8 mouse cellular contexts compared by ENCODE assay signal in genomic region chr6:48626984-48627383, GRCm38 (mm10). TPM values are rescaled to one million over a fixed set of nuclear protein-coding genes. Genes with fewer than 3 reads are reported as not detected.
A peak's percentile ranks its signal among the peaks of the same experiment; 100 is the strongest.
DNase-seq lines count a peak whose midpoint lies in the region; ATAC-seq and TF ChIP-seq lines count a peak whose summit lies in the region.

No protein-coding gene starts in this region.

- intact Hi-C loops in heart, postnatal 25 days (cut with DNase I) = no loop called here

- peaks cover 9% of the 10 kb centered on the region for H3K27me3 ChIP-seq in forebrain, embryonic 16.5 days (replicated peaks; ENCODE audit: control insufficient read depth, insufficient read depth, low read length)
- H3K27me3 ChIP-seq in liver, embryonic 16.5 days (ENCODE audit: control insufficient read depth, insufficient read depth, low read depth, low read length) = peaks cover 33% of the 10 kb centered on the region

- H3K4me2 ChIP-seq in forebrain, embryonic 16.5 days (ENCODE audit: low read length) = peak overlapping the region; percentile 83
- peak overlapping the region; percentile 69 for H3K4me2 ChIP-seq in liver, embryonic 16.5 days (ENCODE audit: low read depth, low read length)

- H3K4me3 ChIP-seq in ES-E14 (ENCODE audit: insufficient read depth in 1 of 2, low read depth in 1 of 2, low read length in 2 of 2, poor library complexity in 1 of 2, severe bottlenecking in 1 of 2) = peak overlapping the region; percentile 42 to 47
- H3K4me3 ChIP-seq in forebrain, embryonic 16.5 days (replicated peaks; ENCODE audit: low read length) = peak overlapping the region; percentile 57
- H3K4me3 ChIP-seq in liver, embryonic 16.5 days (ENCODE audit: low read depth, low read length) = peak overlapping the region; percentile 47

- no peaks in the 10 kb centered on the region for H3K9me3 ChIP-seq in ES-E14 (ENCODE audit: control insufficient read depth, insufficient read depth, low read depth, low read length)
- H3K9me3 ChIP-seq in forebrain, embryonic 16.5 days (ENCODE audit: control insufficient read depth, low read length) = no peaks in the 10 kb centered on the region
- no peaks in the 10 kb centered on the region for H3K9me3 ChIP-seq in liver, embryonic 16.5 days (replicated peaks; ENCODE audit: control insufficient read depth, low read length)

- peaks cover 0 to 5% of the 10 kb centered on the region in 2 experiments; a peak in 1 of 4 replicates for H3K4me1 ChIP-seq in ES-E14 (ENCODE audit: control insufficient read depth in 2 of 2, insufficient read depth in 2 of 2, low read length in 2 of 2, poor library complexity in 1 of 2)
- peaks cover 22% of the 10 kb centered on the region for H3K4me1 ChIP-seq in forebrain, embryonic 16.5 days (replicated peaks; ENCODE audit: control insufficient read depth, insufficient read depth, low read length)
- no peaks in the 10 kb centered on the region for H3K4me1 ChIP-seq in liver, embryonic 16.5 days (ENCODE audit: control insufficient read depth, low read depth, low read length)

- DNase-seq in ES-E14 (ENCODE audit: low read depth, low spot score) = no peak
- peak; percentile 21 for DNase-seq in heart, postnatal 25 days (ENCODE audit: low spot score)
- peak; percentile 71 to 80 for DNase-seq in kidney, postnatal 4 days
- DNase-seq in ovary, postnatal 36 days (ENCODE audit: low spot score) = peak; percentile 54
- no peak for DNase-seq in spleen, postnatal 14 days (ENCODE audit: low spot score in 2 of 2)

- under 1% methylated on average over 32 of the region's 32 CpGs for WGBS in forebrain, embryonic 16.5 days
- 1% methylated on average over 32 of the region's 32 CpGs for WGBS in liver, embryonic 16.5 days (ENCODE audit: insufficient replicate concordance)

- H3K27ac ChIP-seq in ES-E14 (ENCODE audit: insufficient read depth, low read depth, low read length, poor library complexity, severe bottlenecking) = no peak overlapping the region
- H3K27ac ChIP-seq in forebrain, embryonic 16.5 days (ENCODE audit: low read length) = no peak overlapping the region
- no peak overlapping the region for H3K27ac ChIP-seq in liver, embryonic 16.5 days (ENCODE audit: low read length)

- peak; percentile 61 for ATAC-seq in cerebellum, adult (ENCODE audit: insufficient number of reproducible peaks, low FRiP score, low TSS enrichment)
- peak; percentile 57 for ATAC-seq in forebrain, embryonic 16.5 days
- no peak for ATAC-seq in liver, embryonic 16.5 days (ENCODE audit: low read depth)

- H3K9ac ChIP-seq in ES-E14 (ENCODE audit: insufficient read depth, low read depth, low read length, poor library complexity, severe bottlenecking) = no peak overlapping the region
- H3K9ac ChIP-seq in forebrain, embryonic 16.5 days (replicated peaks; ENCODE audit: low read depth, low read length) = peak overlapping the region; percentile 61
- peak overlapping the region; percentile 39; the same call in 1 of the 2 replicates for H3K9ac ChIP-seq in liver, embryonic 16.5 days (ENCODE audit: low read depth, low read length)

- in situ Hi-C loops in ES-E14 (cut with MboI; ENCODE audit: low sequenced_read_pairs in 2 of 2, unreplicated experiment in 2 of 2) = no loop called here

- no peaks in the 10 kb centered on the region for H3K36me3 ChIP-seq in ES-E14 (ENCODE audit: control insufficient read depth, insufficient read depth, low read length, poor library complexity, severe bottlenecking)
- no peaks in the 10 kb centered on the region for H3K36me3 ChIP-seq in forebrain, embryonic 16.5 days (ENCODE audit: control insufficient read depth, insufficient read depth)
- H3K36me3 ChIP-seq in liver, embryonic 16.5 days (ENCODE audit: control insufficient read depth, insufficient read depth) = no peaks in the 10 kb centered on the region

TF ChIP-seq in ES-E14, 5 proteins besides CTCF, POLR2A, EP300 and RAD21:
- TF ChIP-seq HCFC1 (IDR thresholded peaks at IDR 0.05; ENCODE audit: borderline replicate concordance, insufficient read depth, low read length) (no peak), ZNF384 (IDR thresholded peaks at IDR 0.05; ENCODE audit: low read depth, low read length) (no peak), CHD2 (IDR thresholded peaks at IDR 0.05; ENCODE audit: low read depth, low read length) (no peak), MAFK (IDR thresholded peaks at IDR 0.05; ENCODE audit: insufficient read depth, low read depth, low read length) (no peak), ZC3H11A (IDR thresholded peaks at IDR 0.05; ENCODE audit: borderline replicate concordance, low read depth, low read length) (no peak)

RNA-seq across cellular contexts. Expression of gene AI854703, which starts 0.4 kb away (rescaled TPM):
- total RNA-seq in ES-E14 (2012; rRNA removed) = 0.67 and 0.90 TPM in 2 replicates
- 11.7 and 17.5 TPM in 2 replicates for polyA plus RNA-seq in forebrain, embryonic 16.5 days (2015; fragmentation: Nextera tagmentation; extraction: Ambion mirVana)
- under 1 TPM; 0.14 to 0.23 TPM for total RNA-seq in heart, postnatal 25 days (2021)
- 0.13 and 0.19 TPM in 2 replicates for polyA plus RNA-seq in liver, embryonic 16.5 days (2015; fragmentation: Nextera tagmentation; extraction: Ambion mirVana)

RNA-seq across cellular contexts. Expression of gene Gimap8, which starts 20.1 kb away (rescaled TPM):
- total RNA-seq in ES-E14 (2012; rRNA removed) = 0.11 and 0.22 TPM in 2 replicates
- 0.52 and 0.56 TPM in 2 replicates for polyA plus RNA-seq in forebrain, embryonic 16.5 days (2015; fragmentation: Nextera tagmentation; extraction: Ambion mirVana)
- total RNA-seq in heart, postnatal 25 days (2021) = 1 to 10 TPM; 7.8 to 8.0 TPM
- polyA plus RNA-seq in liver, embryonic 16.5 days (2015; fragmentation: Nextera tagmentation; extraction: Ambion mirVana) = 1.0 and 1.1 TPM in 2 replicates

RNA-seq across cellular contexts. Expression of gene Zfp775, which starts 25.1 kb away (rescaled TPM):
- total RNA-seq in ES-E14 (2012; rRNA removed) = 3.5 and 3.8 TPM in 2 replicates
- polyA plus RNA-seq in forebrain, embryonic 16.5 days (2015; fragmentation: Nextera tagmentation; extraction: Ambion mirVana) = 15.8 and 17.2 TPM in 2 replicates
- 10 to 100 TPM; 10.9 to 11.2 TPM for total RNA-seq in heart, postnatal 25 days (2021)
- 2.2 and 2.3 TPM in 2 replicates for polyA plus RNA-seq in liver, embryonic 16.5 days (2015; fragmentation: Nextera tagmentation; extraction: Ambion mirVana)

RNA-seq across cellular contexts. Expression of gene Gm44965, which starts 33.2 kb away (rescaled TPM):
- total RNA-seq in ES-E14 (2012; rRNA removed) = not detected in 2 replicates
- polyA plus RNA-seq in forebrain, embryonic 16.5 days (2015; fragmentation: Nextera tagmentation; extraction: Ambion mirVana) = not detected in 2 replicates
- total RNA-seq in heart, postnatal 25 days (2021) = 1 to 10 TPM; 1.0 to 2.2 TPM
- polyA plus RNA-seq in liver, embryonic 16.5 days (2015; fragmentation: Nextera tagmentation; extraction: Ambion mirVana) = not detected in 2 replicates

RNA-seq across cellular contexts. Expression of gene Repin1, which starts 33.3 kb away (rescaled TPM):
- total RNA-seq in ES-E14 (2012; rRNA removed) = 17.4 and 22.8 TPM in 2 replicates
- polyA plus RNA-seq in forebrain, embryonic 16.5 days (2015; fragmentation: Nextera tagmentation; extraction: Ambion mirVana) = 32.9 and 34.4 TPM in 2 replicates
- total RNA-seq in heart, postnatal 25 days (2021) = 10 to 100 TPM; 31.0 to 31.8 TPM
- polyA plus RNA-seq in liver, embryonic 16.5 days (2015; fragmentation: Nextera tagmentation; extraction: Ambion mirVana) = 11.7 and 14.0 TPM in 2 replicates

Comparison
In these comparisons a context has a peak if more than half of its experiments do, and no peak if none do; other contexts are left out.
1. DNase-seq: peak in heart, postnatal 25 days (single experiment), kidney, postnatal 4 days (2 of 2) and ovary, postnatal 36 days (single experiment); none in ES-E14 (single experiment) and spleen, postnatal 14 days (0 of 2).
2. Peak in every context shown above with its lines, with median percentiles within 50 percentile points of each other: H3K4me3 ChIP-seq.